Mouse (Mus musculus): ENCODE results near the gene Akap6. TPM values are rescaled to one million over a fixed set of nuclear protein-coding genes. Genes with fewer than 3 reads are reported as not detected.
"Not testable (repeated sequence)": the region's sequence is repeated elsewhere in the genome, so short reads cannot be mapped to it uniquely, and the experiment has no call there.

Akap6 gene
- polyA plus RNA-seq, 1 experiment from 2014 or later: 1.6 TPM

DNA sequence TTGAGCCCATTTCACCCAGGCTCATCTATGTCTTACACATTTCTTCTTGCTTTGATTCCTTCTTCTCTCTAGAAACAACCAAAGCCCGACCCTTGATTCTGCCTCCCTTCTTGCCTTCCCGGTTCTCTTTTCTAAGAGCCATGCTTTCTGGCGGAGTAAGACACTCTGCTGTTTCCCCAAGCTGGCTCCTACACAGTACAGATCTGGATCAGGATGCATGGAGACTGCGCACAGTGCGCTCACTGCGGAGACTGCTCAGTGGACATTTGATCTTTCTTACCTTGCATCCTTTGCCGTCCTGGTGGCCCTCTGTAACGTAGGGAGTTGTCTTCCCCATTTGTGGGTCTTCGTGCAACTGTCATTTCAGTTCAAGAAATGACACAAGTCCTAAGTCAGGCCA, 20.0 kb downstream of the Akap6 start:
- Histone ChIP-seq H3K4me2 (no peak overlapping the region), H3K27ac (no peak overlapping the region), H3K4me1 (no peaks in the 10 kb centered on the region), H3K27me3 (replicated peaks) (no peaks in the 10 kb centered on the region), H3K4me3 (replicated peaks) (no peak overlapping the region), H3K9ac (no peak overlapping the region), H3K36me3 (no peaks in the 10 kb centered on the region), H3K9me3 (no peaks in the 10 kb centered on the region)
- 84% methylated on average over 9 of the region's 9 CpGs for WGBS
- no peak for ATAC-seq (ENCODE audit: insufficient read depth, low FRiP score, low read depth)

DNA sequence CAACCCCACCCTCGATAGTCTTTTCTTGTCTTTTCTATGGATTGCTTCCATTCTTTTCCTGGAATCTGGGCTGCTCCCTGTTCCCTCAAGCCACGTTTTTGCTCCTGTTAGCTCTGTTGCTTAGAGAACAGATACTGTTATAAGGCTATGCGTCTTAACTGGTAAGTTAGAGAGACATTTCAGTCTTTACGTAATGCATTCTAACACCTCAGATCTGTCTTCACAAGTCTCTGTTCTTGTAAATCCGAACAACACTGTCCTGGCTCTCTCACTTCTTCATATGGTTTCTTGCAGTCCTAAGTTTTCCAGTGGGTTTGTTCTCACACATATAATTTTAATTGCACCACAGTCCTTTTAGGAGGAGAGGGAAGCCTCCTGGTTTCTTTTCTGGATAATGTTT, 20.5 kb downstream of the Akap6 start:
- WGBS: 82% methylated on average over 5 of the region's 5 CpGs
- Histone ChIP-seq H3K27ac (no peak overlapping the region), H3K4me2 (no peak overlapping the region), H3K4me1 (no peaks in the 10 kb centered on the region), H3K27me3 (replicated peaks) (no peaks in the 10 kb centered on the region), H3K9me3 (no peaks in the 10 kb centered on the region), H3K4me3 (replicated peaks) (no peak overlapping the region), H3K9ac (no peak overlapping the region), H3K36me3 (no peaks in the 10 kb centered on the region)
- no peak for ATAC-seq (ENCODE audit: insufficient read depth, low FRiP score, low read depth)

DNA sequence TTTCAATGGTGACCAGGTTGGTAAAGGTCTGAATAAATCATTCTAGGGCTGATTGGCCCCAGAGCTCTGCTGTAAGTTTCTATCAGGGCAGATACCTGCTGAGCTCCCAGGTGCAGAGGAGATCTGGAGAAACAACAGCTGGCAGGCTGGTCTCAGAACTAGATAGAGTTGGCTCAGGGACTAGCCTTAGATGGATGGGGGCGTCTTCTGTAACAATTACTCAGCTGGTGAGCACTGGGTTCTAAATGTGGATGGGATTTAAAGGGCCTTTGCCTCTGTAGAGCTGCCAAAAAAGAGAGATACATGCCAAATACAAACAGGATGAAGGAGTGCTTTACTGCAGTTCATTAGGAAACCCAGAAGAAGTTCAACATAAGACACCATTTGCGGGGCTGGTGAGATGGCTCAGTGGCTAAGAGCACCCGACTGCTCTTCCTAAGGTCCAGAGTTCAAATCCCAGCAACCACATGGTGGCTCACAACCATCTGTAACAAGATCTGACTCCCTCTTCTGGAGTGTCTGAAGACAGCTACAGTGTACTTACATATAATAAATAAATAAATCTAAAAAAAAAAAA, 24.9 kb downstream of the Akap6 start:
- ATAC-seq (ENCODE audit: insufficient read depth, low FRiP score, low read depth); H3K4me2 ChIP-seq; H3K36me3 ChIP-seq; H3K4me3 ChIP-seq (replicated peaks); H3K27ac ChIP-seq; H3K27me3 ChIP-seq (replicated peaks); H3K9ac ChIP-seq; H3K9me3 ChIP-seq; H3K4me1 ChIP-seq: not testable (repeated sequence)
- 71% methylated on average over 3 of the region's 3 CpGs for WGBS

DNA sequence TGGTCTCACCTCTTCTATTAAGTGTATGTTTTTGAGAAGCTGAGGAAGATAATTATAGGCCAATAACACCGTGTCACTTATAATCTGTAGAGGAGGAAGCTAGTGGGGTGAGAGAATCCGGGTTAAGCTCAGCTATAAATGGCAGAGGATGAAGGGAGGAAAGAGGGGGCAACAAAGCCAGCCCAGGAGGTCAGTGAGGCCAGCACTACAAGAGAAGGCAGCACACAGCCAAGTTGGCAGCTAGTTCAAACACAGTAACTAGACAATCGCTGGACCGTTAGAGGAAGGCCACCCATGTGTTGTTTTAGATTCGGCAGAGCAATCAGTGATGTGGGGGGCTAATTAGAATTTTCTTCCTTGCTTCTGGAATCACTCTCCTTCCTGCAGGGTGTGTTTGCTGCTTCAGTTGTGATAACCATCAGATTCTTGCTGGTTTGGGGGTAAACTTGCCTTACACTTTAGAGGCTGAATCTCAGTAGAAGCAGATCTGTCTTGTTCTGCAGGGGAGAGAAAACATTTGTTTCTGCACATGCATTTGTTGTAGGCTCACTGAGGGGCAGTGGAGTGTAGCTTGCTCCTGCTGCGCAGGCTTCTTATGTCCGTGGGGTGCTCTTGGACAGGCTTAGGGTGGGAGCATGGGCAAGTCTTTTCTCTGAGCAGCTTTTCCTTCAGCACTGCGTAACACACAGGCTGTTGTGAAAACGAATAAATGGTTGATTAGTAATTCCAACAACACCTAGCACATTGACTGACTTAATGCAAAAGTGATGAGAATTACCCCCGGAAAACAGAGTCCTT, 27.4 kb downstream of the Akap6 start:
- no peak for ATAC-seq (ENCODE audit: insufficient read depth, low FRiP score, low read depth)
- Histone ChIP-seq H3K27ac (no peak overlapping the region), H3K9me3 (no peaks in the 10 kb centered on the region), H3K27me3 (replicated peaks) (no peaks in the 10 kb centered on the region), H3K4me2 (no peak overlapping the region), H3K36me3 (no peaks in the 10 kb centered on the region), H3K9ac (no peak overlapping the region), H3K4me1 (no peaks in the 10 kb centered on the region), H3K4me3 (replicated peaks) (no peak overlapping the region)
- WGBS: 66% methylated on average over 10 of the region's 10 CpGs

DNA sequence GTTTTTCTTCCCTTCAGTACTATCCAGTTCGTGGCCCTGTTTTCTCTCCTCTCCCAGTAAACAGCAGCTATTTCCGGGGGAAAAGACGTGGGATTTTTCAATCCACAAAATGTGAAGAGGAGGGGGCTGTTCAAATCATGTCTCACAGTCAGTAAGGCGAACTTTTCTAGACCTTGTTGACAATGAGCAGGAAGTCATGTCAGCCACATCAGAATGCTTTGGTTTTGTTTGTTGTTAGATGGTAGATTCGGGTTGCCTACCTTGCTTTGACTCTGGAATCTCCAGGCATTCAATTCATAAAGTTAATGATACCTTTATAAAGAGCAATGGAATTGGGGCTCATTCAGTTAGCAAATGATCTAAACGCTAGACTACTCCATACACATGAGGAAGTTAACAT, 30.2 kb downstream of the Akap6 start:
- Histone ChIP-seq H3K36me3 (no peaks in the 10 kb centered on the region), H3K4me3 (replicated peaks) (no peak overlapping the region), H3K4me1 (no peaks in the 10 kb centered on the region), H3K27ac (no peak overlapping the region), H3K27me3 (replicated peaks) (no peaks in the 10 kb centered on the region), H3K9ac (no peak overlapping the region), H3K9me3 (no peaks in the 10 kb centered on the region), H3K4me2 (no peak overlapping the region)
- ATAC-seq (ENCODE audit: insufficient read depth, low FRiP score, low read depth): no peak
- WGBS: 75% methylated on average over 6 of the region's 6 CpGs

DNA sequence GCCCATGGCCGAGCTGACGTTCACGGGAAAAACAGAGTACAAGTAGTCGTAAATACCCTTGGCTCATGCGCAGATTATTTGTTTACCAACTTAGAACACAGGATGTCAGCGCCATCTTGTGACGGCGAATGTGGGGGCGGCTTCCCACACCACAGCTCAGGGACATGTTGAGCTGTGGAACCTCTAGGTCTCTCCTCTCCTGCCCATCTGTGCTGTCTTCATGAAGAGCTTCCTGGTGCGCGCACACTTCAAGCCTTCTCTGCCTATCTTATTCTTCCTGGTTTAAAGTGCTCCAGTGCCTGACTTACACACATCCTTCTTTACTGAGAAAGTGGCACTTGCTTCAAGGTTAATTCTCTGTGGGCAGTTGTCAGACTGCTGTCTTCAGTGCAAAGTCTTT, 36.0 kb downstream of the Akap6 start:
- not testable (repeated sequence) for H3K9ac ChIP-seq; H3K4me1 ChIP-seq; ATAC-seq (ENCODE audit: insufficient read depth, low FRiP score, low read depth); H3K4me3 ChIP-seq (replicated peaks); H3K27me3 ChIP-seq (replicated peaks); H3K4me2 ChIP-seq; H3K27ac ChIP-seq; H3K36me3 ChIP-seq; H3K9me3 ChIP-seq
- WGBS: 92% methylated on average over 7 of the region's 11 CpGs

DNA sequence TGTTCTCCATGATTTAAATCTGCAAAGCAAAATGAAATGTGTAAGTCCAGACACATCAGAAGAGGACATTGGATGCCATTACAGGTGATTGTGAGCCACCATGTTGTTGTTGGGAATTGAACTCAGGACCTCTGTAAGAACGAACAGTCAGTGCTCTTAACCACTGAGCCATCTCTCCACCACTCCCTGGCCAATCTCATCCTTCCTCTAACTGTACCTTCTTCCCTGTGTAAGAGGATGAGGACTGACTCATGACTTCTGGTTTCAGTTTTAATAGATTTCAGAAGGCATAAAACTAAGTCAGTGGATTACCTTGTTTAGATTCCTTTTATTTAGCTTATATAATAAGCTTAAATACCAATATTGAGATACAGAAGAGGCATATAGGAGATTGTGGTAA, 38.0 kb downstream of the Akap6 start:
- Histone ChIP-seq H3K4me1 (no peaks in the 10 kb centered on the region), H3K9ac (no peak overlapping the region), H3K27me3 (replicated peaks) (no peaks in the 10 kb centered on the region), H3K9me3 (no peaks in the 10 kb centered on the region), H3K36me3 (no peaks in the 10 kb centered on the region), H3K4me2 (no peak overlapping the region), H3K4me3 (replicated peaks) (no peak overlapping the region), H3K27ac (no peak overlapping the region)
- no peak for ATAC-seq (ENCODE audit: insufficient read depth, low FRiP score, low read depth)
- 91% methylated on average over 1 of the region's 1 CpGs for WGBS

DNA sequence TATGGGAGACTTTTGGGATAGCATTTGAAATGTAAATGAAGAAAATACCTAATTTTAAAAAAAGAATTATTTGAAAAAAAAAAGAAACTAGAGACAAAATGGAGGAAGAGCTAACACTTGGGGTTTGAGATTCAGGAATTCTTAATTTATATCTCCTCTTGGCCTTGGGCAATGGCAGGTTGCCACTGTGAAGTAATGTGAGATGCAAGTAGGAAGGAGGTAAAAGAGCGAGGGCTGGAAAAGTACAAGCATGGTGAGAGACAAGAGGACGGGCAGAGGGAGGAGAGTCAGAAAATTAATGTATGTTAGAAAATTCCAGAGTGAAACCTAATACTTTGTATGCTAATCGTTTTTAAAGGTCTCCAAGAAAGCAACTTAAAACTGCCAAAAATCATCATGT, 40.1 kb downstream of the Akap6 start:
- no peak overlapping the region for H3K4me2 ChIP-seq
- no peak overlapping the region for H3K9ac ChIP-seq
- no peak overlapping the region for H3K4me3 ChIP-seq (replicated peaks)
- ATAC-seq (ENCODE audit: insufficient read depth, low FRiP score, low read depth): no peak
- no peaks in the 10 kb centered on the region for H3K27me3 ChIP-seq (replicated peaks)
- H3K4me1 ChIP-seq: no peaks in the 10 kb centered on the region
- no peaks in the 10 kb centered on the region for H3K36me3 ChIP-seq
- WGBS: 52% methylated on average over 3 of the region's 3 CpGs
- H3K27ac ChIP-seq: no peak overlapping the region
- no peaks in the 10 kb centered on the region for H3K9me3 ChIP-seq

DNA sequence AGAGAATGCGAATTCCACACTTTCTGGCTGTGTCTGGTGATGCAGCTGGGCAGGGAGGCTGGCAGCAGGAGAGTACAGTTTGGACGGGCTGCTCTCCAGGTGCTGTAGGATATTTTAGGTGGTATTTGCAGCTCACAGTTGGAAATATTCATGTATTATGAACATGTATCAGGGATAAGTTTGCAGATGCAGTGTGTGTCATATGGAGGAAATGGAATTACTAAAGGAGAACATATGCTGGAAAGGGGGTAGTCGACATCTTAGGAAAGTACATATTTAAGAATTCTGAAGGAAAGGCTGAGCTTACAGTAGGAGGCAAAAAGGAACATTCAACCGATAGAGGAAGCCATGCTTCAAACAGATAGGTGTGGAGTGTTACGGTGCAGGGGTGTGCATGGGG, 42.6 kb downstream of the Akap6 start:
- Histone ChIP-seq H3K4me3 (replicated peaks) (no peak overlapping the region), H3K27me3 (replicated peaks) (no peaks in the 10 kb centered on the region), H3K9me3 (no peaks in the 10 kb centered on the region), H3K36me3 (no peaks in the 10 kb centered on the region), H3K4me2 (no peak overlapping the region), H3K27ac (no peak overlapping the region), H3K9ac (no peak overlapping the region), H3K4me1 (no peaks in the 10 kb centered on the region)
- 84% methylated on average over 5 of the region's 5 CpGs for WGBS
- no peak for ATAC-seq (ENCODE audit: insufficient read depth, low FRiP score, low read depth)

DNA sequence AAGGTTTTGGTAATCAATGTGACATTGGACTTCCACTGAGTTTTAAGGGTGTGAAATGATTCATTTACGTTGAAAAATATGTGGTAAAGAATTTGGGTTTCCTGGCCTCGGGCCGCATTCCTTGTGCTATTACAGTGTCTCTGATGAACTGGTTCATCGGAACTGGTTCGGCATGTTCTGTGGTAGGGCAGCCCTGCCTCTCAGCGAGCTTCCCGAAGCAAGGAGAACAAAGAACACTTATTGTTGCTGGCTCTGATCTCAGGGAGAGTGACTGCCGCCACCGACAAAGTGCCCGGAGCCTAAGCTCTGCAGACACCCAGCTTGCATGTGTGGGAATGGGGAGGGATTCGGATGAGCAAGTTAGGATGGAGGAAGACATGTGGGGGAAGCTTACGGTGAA, 50.8 kb downstream of the Akap6 start:
- Histone ChIP-seq H3K9ac (no peak overlapping the region), H3K9me3 (no peaks in the 10 kb centered on the region), H3K4me1 (no peaks in the 10 kb centered on the region), H3K36me3 (no peaks in the 10 kb centered on the region), H3K27ac (no peak overlapping the region), H3K4me3 (replicated peaks) (no peak overlapping the region), H3K4me2 (no peak overlapping the region), H3K27me3 (replicated peaks) (no peaks in the 10 kb centered on the region)
- ATAC-seq (ENCODE audit: insufficient read depth, low FRiP score, low read depth): no peak
- WGBS: 60% methylated on average over 12 of the region's 12 CpGs

DNA sequence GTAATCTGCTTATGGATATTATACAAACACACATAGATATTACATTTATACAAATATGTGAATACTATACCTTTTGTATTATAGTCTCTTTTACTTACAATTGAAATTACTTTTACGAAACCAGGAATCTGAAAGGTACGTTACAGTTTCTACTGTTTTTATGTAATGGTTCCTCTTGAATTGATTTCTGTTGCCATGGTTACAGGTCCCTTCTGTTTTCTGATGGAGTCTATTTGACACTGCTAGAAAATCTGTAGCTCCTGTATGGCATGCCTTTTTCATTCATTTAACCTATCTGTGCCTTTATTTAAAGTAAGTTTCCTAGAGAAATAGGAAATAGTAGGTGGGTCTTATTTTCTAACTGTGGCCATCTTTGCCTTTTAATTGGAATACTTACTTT, 56.5 kb downstream of the Akap6 start:
- H3K27me3 ChIP-seq (replicated peaks): no peaks in the 10 kb centered on the region
- H3K36me3 ChIP-seq: no peaks in the 10 kb centered on the region
- H3K9me3 ChIP-seq: no peaks in the 10 kb centered on the region
- ATAC-seq (ENCODE audit: insufficient read depth, low FRiP score, low read depth): no peak
- H3K4me3 ChIP-seq (replicated peaks): no peak overlapping the region
- WGBS: 89% methylated on average over 2 of the region's 2 CpGs
- H3K9ac ChIP-seq: no peak overlapping the region
- no peak overlapping the region for H3K27ac ChIP-seq
- H3K4me1 ChIP-seq: no peaks in the 10 kb centered on the region
- H3K4me2 ChIP-seq: no peak overlapping the region

DNA sequence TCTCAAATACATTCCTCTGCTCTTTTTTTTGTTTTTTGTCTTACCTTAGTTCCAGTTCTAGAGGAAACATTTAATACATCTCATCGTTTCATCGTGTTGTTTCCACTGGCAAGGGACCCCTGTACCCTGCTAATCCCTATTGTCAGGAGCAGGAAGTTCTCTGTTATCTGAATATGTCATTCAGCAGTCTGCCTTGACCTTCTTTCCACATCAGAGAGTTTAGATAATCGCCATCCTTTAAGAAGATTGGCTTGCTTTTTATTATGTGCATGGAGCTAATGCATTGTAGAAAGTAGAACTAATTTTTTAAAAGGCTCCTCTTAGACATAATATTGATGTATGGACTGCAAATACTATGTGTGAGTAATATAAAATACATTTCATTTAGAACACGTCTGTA, 58.7 kb downstream of the Akap6 start:
- no peak overlapping the region for H3K4me3 ChIP-seq (replicated peaks)
- no peaks in the 10 kb centered on the region for H3K9me3 ChIP-seq
- H3K27ac ChIP-seq: no peak overlapping the region
- no peak overlapping the region for H3K9ac ChIP-seq
- no peaks in the 10 kb centered on the region for H3K36me3 ChIP-seq
- 36% methylated on average over 4 of the region's 4 CpGs for WGBS
- H3K27me3 ChIP-seq (replicated peaks): no peaks in the 10 kb centered on the region
- no peaks in the 10 kb centered on the region for H3K4me1 ChIP-seq
- ATAC-seq (ENCODE audit: insufficient read depth, low FRiP score, low read depth): no peak
- H3K4me2 ChIP-seq: no peak overlapping the region

DNA sequence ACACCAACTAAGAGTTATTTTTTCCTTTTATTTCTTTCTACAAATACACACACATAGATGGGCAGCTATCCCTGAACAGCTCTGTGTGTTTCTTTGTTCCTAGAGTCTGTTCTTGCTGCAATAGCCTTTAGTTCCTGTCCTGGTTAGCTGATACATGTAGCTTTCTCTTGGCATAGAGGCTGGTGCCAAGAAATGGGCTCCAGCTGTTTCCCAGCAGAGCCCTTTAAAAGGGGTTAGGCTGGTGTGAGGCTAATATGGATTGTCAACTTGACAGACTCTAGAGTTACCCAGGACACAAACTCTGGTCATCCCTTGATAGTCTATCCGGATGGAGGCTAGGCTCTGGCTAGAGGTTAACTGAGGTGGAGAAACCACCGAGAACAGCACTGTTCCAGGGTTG, 64.9 kb downstream of the Akap6 start:
- ATAC-seq (ENCODE audit: insufficient read depth, low FRiP score, low read depth): no peak
- 85% methylated on average over 2 of the region's 2 CpGs for WGBS
- no peak overlapping the region for H3K27ac ChIP-seq

More for the DNA sequence above, 64.9 kb downstream of the Akap6 start:
- Histone ChIP-seq H3K36me3 (no peaks in the 10 kb centered on the region), H3K4me1 (no peaks in the 10 kb centered on the region), H3K4me3 (replicated peaks) (no peak overlapping the region), H3K27me3 (replicated peaks) (no peaks in the 10 kb centered on the region), H3K4me2 (no peak overlapping the region), H3K9me3 (no peaks in the 10 kb centered on the region), H3K9ac (no peak overlapping the region)

Data from stomach, embryonic 15.5 days (tissue).